Mouse (Mus musculus) adrenal gland, adult (tissue): ENCODE data around the gene Insig2.

ENCODE experiments used
- DNase-seq, 2 experiments: peaks; one replicate each; pipeline ENCODE4 v3.0.0; 2022 to 2023; ENCODE audit warnings: low spot score in 1 of 2; ENCODE audit not compliant: inconsistent age in 2 of 2

The Insig2 gene

GRCm38 (mm10) chr1:121327344-121328192, 4.8 kb downstream of the Insig2 start:
- DNase-seq, result peak; percentile 97 to 98

GRCm38 (mm10) chr1:121326591-121327343, 5.6 kb downstream of the Insig2 start:
- DNase-seq, result peak in 1 of 2 experiments; percentile 26

GRCm38 (mm10) chr1:121323501-121323900, 8.9 kb downstream of the Insig2 start:
- no peak for DNase-seq

- no peak for DNase-seq
These were observed 17.5 kb downstream of the Insig2 start for GRCm38 (mm10) chr1:121314766-121315428.

- DNase-seq, result no peak
These were observed 19.2 kb downstream of the Insig2 start for GRCm38 (mm10) chr1:121313181-121313580.

- no peak for DNase-seq
These were observed 20.1 kb downstream of the Insig2 start for GRCm38 (mm10) chr1:121312326-121312725.

- no peak for DNase-seq
These were observed 35.6 kb downstream of the Insig2 start for GRCm38 (mm10) chr1:121296717-121297255.

GRCm38 (mm10) chr1:121293571-121293970, 38.8 kb downstream of the Insig2 start:
- no peak for DNase-seq

GRCm38 (mm10) chr1:121290841-121291240, 41.5 kb downstream of the Insig2 start:
- no peak for DNase-seq

GRCm38 (mm10) chr1:121290340-121290739, 42.0 kb downstream of the Insig2 start:
- no peak for DNase-seq

GRCm38 (mm10) chr1:121284197-121284596, 48.2 kb downstream of the Insig2 start:
- no peak for DNase-seq

GRCm38 (mm10) chr1:121280501-121280900, 51.9 kb downstream of the Insig2 start:
- peak; percentile 38 to 79 for DNase-seq

GRCm38 (mm10) chr1:121278370-121278769, 54.0 kb downstream of the Insig2 start:
- no peak for DNase-seq

- DNase-seq, result no peak
These were observed 54.9 kb downstream of the Insig2 start for GRCm38 (mm10) chr1:121277466-121277865.

- peak in 1 of 2 experiments; percentile 47 for DNase-seq
These were observed 56.4 kb downstream of the Insig2 start for GRCm38 (mm10) chr1:121275961-121276506.

GRCm38 (mm10) chr1:121260171-121260741, 72.1 kb downstream of the Insig2 start:
- DNase-seq, result no peak
